Mouse (Mus musculus) G1E (cell line): ENCODE data around the gene Zfp804a. TPM values are rescaled to one million over a fixed set of nuclear protein-coding genes. Genes with fewer than 3 reads are reported as not detected.

ENCODE experiments used
- ATAC-seq: 2 replicates; pipeline ENCODE4 v1.8.0; 2016; ENCODE audit warnings: mild to moderate bottlenecking; ENCODE audit not compliant: insufficient number of reproducible peaks, poor library complexity, low FRiP score, severe bottlenecking; ENCODE audit errors: extremely low read depth
- DNase-seq: peaks from one replicate; pipeline ENCODE4 v3.0.0; 2012; ENCODE audit warnings: low spot score
- H3K27me3 ChIP-seq: 2 replicates; pipeline ENCODE4 v1.6.1; 2012; ENCODE audit warnings: mild to moderate bottlenecking, low read length, inconsistent platforms; ENCODE audit not compliant: insufficient read depth
- H3K36me3 ChIP-seq: replicated peaks from 2 replicates; pipeline ENCODE3; 2012; ENCODE audit warnings: mild to moderate bottlenecking, inconsistent platforms
- H3K4me1 ChIP-seq: 2 replicates; pipeline ENCODE4 v1.6.1; 2012; ENCODE audit warnings: low read depth, low read length, inconsistent platforms, mixed read lengths; ENCODE audit not compliant: insufficient read depth
- H3K4me3 ChIP-seq: 2 replicates; pipeline ENCODE4 v1.5.1; 2012; ENCODE audit warnings: low read depth, mild to moderate bottlenecking, inconsistent platforms, low read length, moderate library complexity, mixed read lengths
- H3K9me3 ChIP-seq: replicated peaks from 2 replicates; pipeline ENCODE4 v1.6.1; 2012; ENCODE audit warnings: inconsistent platforms
- CTCF ChIP-seq: IDR thresholded peaks from 2 replicates; pipeline ENCODE4 v1.5.1; 2012; ENCODE audit warnings: low read depth, low read length, inconsistent platforms, mixed read lengths
- GATA1 ChIP-seq: IDR thresholded peaks from 2 replicates; pipeline ENCODE4 v1.6.1; 2012; ENCODE audit warnings: borderline replicate concordance, low read length, inconsistent platforms, mixed read lengths
- GATA2 ChIP-seq: IDR thresholded peaks from 2 replicates; pipeline ENCODE4 v1.6.1; 2012; ENCODE audit warnings: low read depth, low read length, inconsistent platforms, borderline replicate concordance
- POLR2AphosphoS5 ChIP-seq: IDR thresholded peaks from 2 replicates; pipeline ENCODE4 v1.6.1; 2012; ENCODE audit warnings: low read depth, low read length, inconsistent platforms; ENCODE audit not compliant: insufficient replicate concordance
- TAL1 ChIP-seq: conservative IDR thresholded peaks from 2 replicates; pipeline ENCODE4 v1.6.1; 2012; ENCODE audit warnings: low read depth, low read length, inconsistent platforms, mixed read lengths
- polyA plus RNA-seq: library from polyadenylated mRNA; stranded (reverse); fragments of >175 nt; gene quantifications from 2 replicates; pipeline ENCODE4 v1.2.3, GENCODE M21; 2012
- total RNA-seq, 2 experiments: library from RNA; stranded (forward) in 1 of 2; stranded (reverse) in 1 of 2; fragments of 200-1000 nt in 1 of 2; fragments of >200 nt in 1 of 2; fragmentation: Nextera tagmentation in 1 of 2; gene quantifications; 2 replicates each; pipeline ENCODE4 v1.2.3; 2014 to 2017

The Zfp804a gene
- total and polyA plus RNA-seq, 3 experiments: 0.05 TPM; not detected in 2

DNA sequence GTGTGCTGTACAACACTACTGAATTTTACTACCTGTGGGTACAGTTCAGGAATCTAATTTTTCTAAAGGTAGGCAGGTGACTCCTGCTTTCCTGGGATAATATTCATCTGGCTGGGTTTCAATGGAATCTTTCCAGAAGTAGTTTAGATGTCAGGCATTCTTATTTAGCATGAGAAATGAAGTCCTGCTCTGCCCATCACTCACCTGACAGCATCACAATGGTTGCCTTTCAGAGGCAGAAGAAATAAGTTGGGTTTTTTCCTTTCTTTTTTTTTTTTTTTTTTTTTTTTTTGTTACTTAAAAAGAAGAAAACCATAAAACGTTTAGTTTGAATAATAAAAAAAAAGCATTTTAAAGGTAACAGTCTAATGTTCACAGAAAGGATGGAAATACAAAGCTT, 16.1 kb downstream of the Zfp804a start:
- Histone ChIP-seq H3K27me3 (no peaks in the 10 kb centered on the region), H3K4me1 (no peaks in the 10 kb centered on the region), H3K4me3 (no peak overlapping the region), H3K36me3 (no peaks in the 10 kb centered on the region), H3K9me3 (no peaks in the 10 kb centered on the region)
- DNase-seq (no peak), ATAC-seq (no peak)
- no peak for TF ChIP-seq GATA2
- TF ChIP-seq CTCF: no peak

- no peaks in the 10 kb centered on the region for H3K4me1 ChIP-seq
- ATAC-seq (no peak), DNase-seq (no peak)
- no peaks in the 10 kb centered on the region for H3K9me3 ChIP-seq
- no peak for TF ChIP-seq GATA1
- TF ChIP-seq TAL1: no peak
- no peak for TF ChIP-seq CTCF
- TF ChIP-seq GATA2: no peak
- no peak for TF ChIP-seq POLR2AphosphoS5
- no peaks in the 10 kb centered on the region for H3K36me3 ChIP-seq
- H3K4me3 ChIP-seq: no peak overlapping the region
- no peaks in the 10 kb centered on the region for H3K27me3 ChIP-seq
These were observed 23.9 kb downstream of the Zfp804a start for GRCm38 (mm10) chr2:82076883-82077282.

DNA sequence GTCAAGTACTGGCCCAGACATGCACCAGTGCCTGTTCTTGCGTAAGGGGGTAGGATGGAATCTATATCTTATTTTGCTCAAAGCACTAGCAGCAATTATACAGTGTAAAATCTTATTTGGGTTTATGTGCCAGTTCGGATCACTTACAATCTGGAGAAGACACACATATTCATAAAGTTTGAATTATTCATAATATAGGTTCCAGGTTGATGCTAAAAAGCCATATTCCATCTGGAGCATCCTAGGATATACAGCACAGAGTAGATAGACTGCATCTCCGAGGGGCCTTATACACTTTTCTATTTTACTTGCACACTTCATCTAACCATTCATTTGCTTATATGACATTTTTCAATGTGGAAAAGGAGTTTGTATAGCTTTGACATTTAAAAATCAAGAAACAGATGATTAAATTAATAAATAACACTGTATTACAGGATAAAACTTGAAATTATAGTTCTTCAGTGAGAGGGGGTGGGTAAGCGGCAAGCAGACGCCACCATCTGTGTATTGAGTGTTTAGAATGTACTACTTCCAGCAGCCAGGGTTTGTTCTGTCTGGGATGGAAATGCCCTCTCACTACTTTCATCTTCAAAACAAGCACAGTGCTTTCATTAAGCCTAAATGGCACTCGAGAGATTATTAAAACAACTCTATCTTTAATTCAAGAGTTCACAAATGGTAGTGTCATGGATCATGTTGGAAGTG, 25.4 kb downstream of the Zfp804a start:
- DNase-seq (no peak), ATAC-seq (no peak)
- Histone ChIP-seq H3K4me1 (no peaks in the 10 kb centered on the region), H3K9me3 (no peaks in the 10 kb centered on the region), H3K36me3 (no peaks in the 10 kb centered on the region), H3K27me3 (no peaks in the 10 kb centered on the region), H3K4me3 (no peak overlapping the region)
- TF ChIP-seq GATA2: no peak
- no peak for TF ChIP-seq CTCF
- no peak for TF ChIP-seq GATA1
- TF ChIP-seq TAL1: no peak
- no peak for TF ChIP-seq POLR2AphosphoS5

DNA sequence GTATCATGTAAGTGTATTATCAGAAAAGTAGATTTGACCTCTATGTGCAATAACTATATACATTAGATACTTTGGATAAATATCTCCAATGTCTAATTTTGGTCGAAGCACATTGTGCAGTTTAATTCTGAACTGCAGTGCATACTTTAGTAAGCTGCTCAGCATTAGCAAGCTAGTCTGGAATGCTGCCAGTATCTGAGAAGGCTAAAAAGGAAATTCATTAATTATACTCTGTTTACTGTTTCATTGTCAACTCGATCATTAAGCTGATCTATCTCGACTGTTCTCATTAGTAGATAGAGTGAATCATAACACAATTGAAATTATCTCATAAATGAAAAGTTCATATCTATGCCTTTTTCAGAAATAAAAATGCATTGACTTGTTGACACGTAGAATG, 27.7 kb downstream of the Zfp804a start:
- no peaks in the 10 kb centered on the region for H3K9me3 ChIP-seq
- ATAC-seq (no peak), DNase-seq (no peak)
- no peak for TF ChIP-seq CTCF
- TF ChIP-seq GATA2: no peak
- no peak for TF ChIP-seq GATA1
- TF ChIP-seq POLR2AphosphoS5: no peak
- TF ChIP-seq TAL1: no peak
- H3K4me3 ChIP-seq: no peak overlapping the region
- no peaks in the 10 kb centered on the region for H3K36me3 ChIP-seq
- no peaks in the 10 kb centered on the region for H3K27me3 ChIP-seq
- H3K4me1 ChIP-seq: no peaks in the 10 kb centered on the region

- no peak overlapping the region for H3K4me3 ChIP-seq
- H3K4me1 ChIP-seq: no peaks in the 10 kb centered on the region
- no peak for ATAC-seq
- no peaks in the 10 kb centered on the region for H3K36me3 ChIP-seq
- no peak for DNase-seq
- TF ChIP-seq GATA1 (no peak), CTCF (no peak), TAL1 (no peak)
- H3K27me3 ChIP-seq: no peaks in the 10 kb centered on the region
- no peaks in the 10 kb centered on the region for H3K9me3 ChIP-seq
These were observed 60.1 kb downstream of the Zfp804a start for GRCm38 (mm10) chr2:82113148-82113547.

DNA sequence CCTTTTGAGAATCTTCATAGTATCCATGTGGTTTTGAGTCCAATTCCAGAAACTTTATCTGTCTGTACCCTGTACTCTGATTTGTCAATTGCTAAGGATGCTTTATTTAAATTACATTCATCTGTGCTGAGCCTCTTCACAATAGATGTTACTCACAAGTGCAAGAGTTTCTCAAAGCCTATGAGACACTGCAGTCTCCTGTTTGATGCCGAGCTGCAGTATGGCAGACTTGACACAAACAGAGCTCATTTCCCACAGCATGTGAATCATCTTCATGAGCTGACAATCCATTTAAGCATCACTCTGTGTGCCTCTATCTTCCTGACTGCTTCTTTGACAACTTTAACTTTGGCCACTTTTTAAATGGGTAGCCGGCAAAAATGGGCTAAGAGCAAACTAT, 60.6 kb downstream of the Zfp804a start:
- Histone ChIP-seq H3K4me3 (no peak overlapping the region), H3K9me3 (no peaks in the 10 kb centered on the region), H3K36me3 (no peaks in the 10 kb centered on the region), H3K27me3 (no peaks in the 10 kb centered on the region), H3K4me1 (no peaks in the 10 kb centered on the region)
- ATAC-seq: no peak
- DNase-seq: no peak
- TF ChIP-seq POLR2AphosphoS5 (no peak), TAL1 (no peak), GATA1 (no peak), GATA2 (no peak), CTCF (no peak)

- no peaks in the 10 kb centered on the region for H3K27me3 ChIP-seq
- H3K36me3 ChIP-seq: no peaks in the 10 kb centered on the region
- H3K9me3 ChIP-seq: peaks cover 7% of the 10 kb centered on the region
- H3K4me1 ChIP-seq: no peaks in the 10 kb centered on the region
- TF ChIP-seq GATA2: no peak
- TF ChIP-seq POLR2AphosphoS5: no peak
- TF ChIP-seq TAL1: no peak
- no peak for TF ChIP-seq CTCF
- no peak for TF ChIP-seq GATA1
- no peak for ATAC-seq
- no peak for DNase-seq
- no peak overlapping the region for H3K4me3 ChIP-seq
These were observed 66.6 kb downstream of the Zfp804a start for GRCm38 (mm10) chr2:82119577-82119976.
